8 mouse cellular contexts compared by ENCODE assay signal in genomic region chr13:99352758-99353489, GRCm38 (mm10). TPM values are rescaled to one million over a fixed set of nuclear protein-coding genes. Genes with fewer than 3 reads are reported as not detected.
DNase-seq lines count a peak whose midpoint lies in the region; ATAC-seq and TF ChIP-seq lines count a peak whose summit lies in the region.

No protein-coding gene starts in this region.

- H3ac ChIP-seq in C2C12 (ENCODE audit: control insufficient read depth, insufficient read length, low read depth) = no peak overlapping the region

- peak; percentile 100 for ATAC-seq in erythroid progenitor cell, adult 5-6 weeks (replicated peaks; ENCODE audit: low FRiP score, poor library complexity, severe bottlenecking)
- peak; percentile 100 for ATAC-seq in heart, embryonic 12.5 days (ENCODE audit: insufficient number of reproducible peaks, low FRiP score)
- ATAC-seq in kidney, postnatal 0 days (replicated peaks; ENCODE audit: low FRiP score, low read depth) = peak; percentile 100
- ATAC-seq in liver, embryonic 11.5 days (replicated peaks; ENCODE audit: low FRiP score) = peak; percentile 99
- peak; percentile 100 for ATAC-seq in stomach, embryonic 14.5 days (ENCODE audit: insufficient number of reproducible peaks, insufficient read depth, low FRiP score, low read depth)

- peak; percentile 88 for TF ChIP-seq CTCF in C2C12 (IDR thresholded peaks at IDR 0.05; ENCODE audit: control insufficient read depth, insufficient read depth, insufficient read length)
- TF ChIP-seq CTCF in kidney, postnatal 0 days (IDR thresholded peaks at IDR 0.05; ENCODE audit: low read depth) = peak; percentile 99

- no peak overlapping the region for H3K4me3 ChIP-seq in C2C12 (ENCODE audit: insufficient read depth, poor library complexity, severe bottlenecking)
- peak overlapping the region; percentile 52 for H3K4me3 ChIP-seq in heart, embryonic 12.5 days
- H3K4me3 ChIP-seq in kidney, postnatal 0 days (replicated peaks; ENCODE audit: low read depth, low read length) = peak overlapping the region; percentile 36
- H3K4me3 ChIP-seq in liver, embryonic 11.5 days (ENCODE audit: low read depth, low read length) = peak overlapping the region; percentile 42
- peak overlapping the region; percentile 38 for H3K4me3 ChIP-seq in stomach, embryonic 14.5 days (ENCODE audit: low read depth, low read length)

- H3K9ac ChIP-seq in heart, embryonic 12.5 days = peak overlapping the region; percentile 73; the same call in 1 of the 2 replicates
- H3K9ac ChIP-seq in kidney, postnatal 0 days (ENCODE audit: low read depth, low read length) = peak overlapping the region; percentile 62; the same call in 1 of the 2 replicates
- H3K9ac ChIP-seq in liver, embryonic 11.5 days (ENCODE audit: low read depth, low read length) = peak overlapping the region; percentile 68
- H3K9ac ChIP-seq in stomach, embryonic 14.5 days (replicated peaks; ENCODE audit: low read depth, low read length) = no peak overlapping the region; the same call in 1 of the 2 replicates

- DNase-seq in brain, embryonic 18.5 days (ENCODE audit: low read depth, low spot score) = peak; percentile 96
- DNase-seq in kidney, postnatal 0 days (ENCODE audit: low spot score) = peak; percentile 98
- peak; percentile 87 for DNase-seq in liver, embryonic 11.5 days (ENCODE audit: low spot score)
- DNase-seq in naive thymus-derived CD4-positive, alpha-beta T cell, adult 2 months (ENCODE audit: low read depth) = peak; percentile 98

- H3K9me3 ChIP-seq in heart, embryonic 12.5 days (replicated peaks) = no peaks in the 10 kb centered on the region
- H3K9me3 ChIP-seq in kidney, postnatal 0 days (replicated peaks; ENCODE audit: low read length) = no peaks in the 10 kb centered on the region
- no peaks in the 10 kb centered on the region for H3K9me3 ChIP-seq in liver, embryonic 11.5 days (ENCODE audit: control insufficient read depth, low read length)
- no peaks in the 10 kb centered on the region for H3K9me3 ChIP-seq in stomach, embryonic 14.5 days (ENCODE audit: control insufficient read depth, low read depth, low read length)

- H3K27me3 ChIP-seq in C2C12 (ENCODE audit: control insufficient read depth, insufficient read depth, insufficient read length) = no peaks in the 10 kb centered on the region
- no peaks in the 10 kb centered on the region for H3K27me3 ChIP-seq in heart, embryonic 12.5 days (replicated peaks)
- no peaks in the 10 kb centered on the region for H3K27me3 ChIP-seq in kidney, postnatal 0 days (ENCODE audit: insufficient read depth, low read length)
- no peaks in the 10 kb centered on the region for H3K27me3 ChIP-seq in liver, embryonic 11.5 days (replicated peaks; ENCODE audit: control insufficient read depth, insufficient read depth, low read length)
- no peaks in the 10 kb centered on the region for H3K27me3 ChIP-seq in stomach, embryonic 14.5 days (ENCODE audit: control insufficient read depth, insufficient read depth, low read length)

- peaks cover 5% of the 10 kb centered on the region for H3K79me3 ChIP-seq in C2C12 (ENCODE audit: low read depth)

- peaks cover 22% of the 10 kb centered on the region for H3K79me2 ChIP-seq in C2C12 (ENCODE audit: control insufficient read depth, insufficient read depth)

- H3K36me3 ChIP-seq in C2C12 (ENCODE audit: control insufficient read depth, insufficient read depth) = peaks cover 36% of the 10 kb centered on the region
- peaks cover 33% of the 10 kb centered on the region for H3K36me3 ChIP-seq in heart, embryonic 12.5 days
- peaks cover 10% of the 10 kb centered on the region; the same call in 1 of the 2 replicates for H3K36me3 ChIP-seq in kidney, postnatal 0 days (ENCODE audit: insufficient read depth, low read length)
- H3K36me3 ChIP-seq in liver, embryonic 11.5 days (ENCODE audit: control insufficient read depth, insufficient read depth, low read length) = peaks cover 9% of the 10 kb centered on the region; the same call in 1 of the 2 replicates
- H3K36me3 ChIP-seq in stomach, embryonic 14.5 days (ENCODE audit: control insufficient read depth, insufficient read depth, low read length) = peaks cover 17% of the 10 kb centered on the region

- H3K4me2 ChIP-seq in heart, embryonic 12.5 days = peak overlapping the region; percentile 74
- H3K4me2 ChIP-seq in kidney, postnatal 0 days (ENCODE audit: low read length) = peak overlapping the region; percentile 69
- H3K4me2 ChIP-seq in liver, embryonic 11.5 days = peak overlapping the region; percentile 76
- peak overlapping the region; percentile 61 for H3K4me2 ChIP-seq in stomach, embryonic 14.5 days (replicated peaks; ENCODE audit: low read depth, low read length)

- peaks cover 13% of the 10 kb centered on the region for H3K4me1 ChIP-seq in heart, embryonic 12.5 days (replicated peaks)
- H3K4me1 ChIP-seq in kidney, postnatal 0 days (replicated peaks; ENCODE audit: insufficient read depth, low read length) = no peaks in the 10 kb centered on the region
- peaks cover 9% of the 10 kb centered on the region; the same call in 1 of the 2 replicates for H3K4me1 ChIP-seq in liver, embryonic 11.5 days (replicated peaks; ENCODE audit: control insufficient read depth, insufficient read depth, low read length)
- peaks cover 9% of the 10 kb centered on the region; the same call in 1 of the 2 replicates for H3K4me1 ChIP-seq in stomach, embryonic 14.5 days (ENCODE audit: control insufficient read depth, insufficient read depth, low read length)

- H3K27ac ChIP-seq in heart, embryonic 12.5 days (ENCODE audit: poor library complexity, severe bottlenecking) = peak overlapping the region; percentile 80
- H3K27ac ChIP-seq in kidney, postnatal 0 days = peak overlapping the region; percentile 74
- H3K27ac ChIP-seq in liver, embryonic 11.5 days (ENCODE audit: low read depth, low read length) = peak overlapping the region; percentile 75
- peak overlapping the region; percentile 87; the same call in 1 of the 2 replicates for H3K27ac ChIP-seq in stomach, embryonic 14.5 days (ENCODE audit: low read length)

- 11% methylated on average over 28 of the region's 28 CpGs for WGBS in heart, embryonic 12.5 days
- WGBS in kidney, postnatal 0 days = 11% methylated on average over 28 of the region's 28 CpGs
- WGBS in liver, embryonic 11.5 days = 11% methylated on average over 28 of the region's 28 CpGs
- 11% methylated on average over 28 of the region's 28 CpGs for WGBS in stomach, embryonic 14.5 days

TF ChIP-seq in C2C12, 6 proteins besides CTCF, POLR2A, EP300 and RAD21:
- no peak for TF ChIP-seq USF1 (IDR thresholded peaks at IDR 0.05; ENCODE audit: low read depth)
- no peak for TF ChIP-seq MYOG (IDR thresholded peaks at IDR 0.05; ENCODE audit: control insufficient read depth, extremely low read depth, insufficient read length)
- TF ChIP-seq MAX (IDR thresholded peaks at IDR 0.05) = peak; percentile 30
- peak; percentile 94 for TF ChIP-seq MYOD1 (IDR thresholded peaks at IDR 0.05; ENCODE audit: control insufficient read depth, insufficient read length, low read depth)

RNA-seq across cellular contexts. Expression of gene Mrps27, which starts 8.3 kb away (rescaled TPM):
- 50.4 TPM for polyA plus RNA-seq in C2C12 (2012; fragmentation: generic; extraction: Trizol)
- total RNA-seq in erythroid progenitor cell, adult 5-6 weeks (2015; ENCODE audit: low replicate concordance) = 1.8 TPM in 1 of 2 replicates, not detected in the other
- total RNA-seq in erythroid progenitor cell, adult 5-6 weeks (2017; ENCODE audit: low replicate concordance) = 1.0 and 1.7 TPM in 2 replicates
- 72.6 and 73.0 TPM in 2 replicates for polyA plus RNA-seq in heart, embryonic 12.5 days (2016; fragmentation: Nextera tagmentation; extraction: Ambion mirVana)
- polyA plus RNA-seq in kidney, postnatal 0 days (2015; fragmentation: Nextera tagmentation; extraction: Ambion mirVana) = 50.7 and 55.2 TPM in 2 replicates
- 67.4 and 71.9 TPM in 2 replicates for polyA plus RNA-seq in liver, embryonic 11.5 days (2014; fragmentation: Nextera tagmentation; extraction: Ambion mirVana)
- 56.1 and 56.2 TPM in 2 replicates for polyA plus RNA-seq in stomach, embryonic 14.5 days (2014; fragmentation: Nextera tagmentation; extraction: Ambion mirVana)

RNA-seq across cellular contexts. Expression of gene Ptcd2, which starts 8.4 kb away (rescaled TPM):
- 27.2 TPM for polyA plus RNA-seq in C2C12 (2012; fragmentation: generic; extraction: Trizol)
- 6.5 and 8.4 TPM in 2 replicates for total RNA-seq in erythroid progenitor cell, adult 5-6 weeks (2015; ENCODE audit: low replicate concordance)
- total RNA-seq in erythroid progenitor cell, adult 5-6 weeks (2017; ENCODE audit: low replicate concordance) = 7.0 and 13.6 TPM in 2 replicates
- polyA plus RNA-seq in heart, embryonic 12.5 days (2016; fragmentation: Nextera tagmentation; extraction: Ambion mirVana) = 56.0 and 56.3 TPM in 2 replicates
- 52.5 and 54.0 TPM in 2 replicates for polyA plus RNA-seq in kidney, postnatal 0 days (2015; fragmentation: Nextera tagmentation; extraction: Ambion mirVana)
- 73.1 and 76.6 TPM in 2 replicates for polyA plus RNA-seq in liver, embryonic 11.5 days (2014; fragmentation: Nextera tagmentation; extraction: Ambion mirVana)
- polyA plus RNA-seq in stomach, embryonic 14.5 days (2014; fragmentation: Nextera tagmentation; extraction: Ambion mirVana) = 44.7 and 51.1 TPM in 2 replicates
